Mouse (Mus musculus) hindbrain, postnatal 0 days (tissue): ENCODE measurements around the gene Gart. TPM values are rescaled to one million over a fixed set of nuclear protein-coding genes. Genes with fewer than 3 reads are reported as not detected.
A peak's percentile ranks its signal among the peaks of the same experiment; 100 is the strongest.
"Not testable (repeated sequence)": the region's sequence is repeated elsewhere in the genome, so short reads cannot be mapped to it uniquely, and the experiment has no call there.

ENCODE experiments used
- ATAC-seq: fragments of 200-750 bp; cut with Nextera tagmentation; 2 replicates; pipeline ENCODE4 v1.8.0; 2017; ENCODE audit warnings: mild to moderate bottlenecking, moderate TSS enrichment, moderate library complexity
- DNase-seq: peaks from one replicate; pipeline ENCODE4 v3.0.0-alpha.2; 2015; ENCODE audit warnings: low spot score
- H3K27ac ChIP-seq: fragments of 300-500 bp; sonication (generic); 2 replicates; pipeline ENCODE4 v1.5.1; 2014; ENCODE audit warnings: mild to moderate bottlenecking
- H3K27me3 ChIP-seq: fragments of 300-500 bp; sonication (generic); 2 replicates; pipeline ENCODE4 v1.6.1; 2014; ENCODE audit warnings: low read length, mixed read lengths; ENCODE audit not compliant: insufficient read depth
- H3K36me3 ChIP-seq: fragments of 300-500 bp; sonication (generic); 2 replicates; pipeline ENCODE4 v1.6.1; 2014; ENCODE audit warnings: low read length, mixed read lengths; ENCODE audit not compliant: insufficient read depth
- H3K4me1 ChIP-seq: fragments of 300-500 bp; sonication (generic); 2 replicates; pipeline ENCODE4 v1.6.1; 2014; ENCODE audit warnings: antibody characterized with exemption, low read length, mixed read lengths; ENCODE audit not compliant: insufficient read depth
- H3K4me2 ChIP-seq: fragments of 300-500 bp; sonication (generic); 2 replicates; pipeline ENCODE4 v1.6.1; 2014; ENCODE audit warnings: low read depth, mild to moderate bottlenecking, low read length, moderate library complexity, mixed read lengths
- H3K4me3 ChIP-seq: fragments of 300-500 bp; sonication (generic); 2 replicates; pipeline ENCODE4 v1.5.1; 2014; ENCODE audit warnings: low read length
- H3K9ac ChIP-seq: fragments of 300-500 bp; sonication (generic); replicated peaks from 2 replicates; pipeline ENCODE4 v1.6.1; 2014; ENCODE audit warnings: mild to moderate bottlenecking, low read length, moderate library complexity, mixed read lengths
- H3K9me3 ChIP-seq: fragments of 300-500 bp; sonication (generic); 2 replicates; pipeline ENCODE4 v1.6.1; 2016; ENCODE audit warnings: low read length, mixed read lengths
- CTCF ChIP-seq: IDR thresholded peaks from 2 replicates; pipeline ENCODE4 v1.5.1; 2016; ENCODE audit warnings: antibody characterized with exemption, control low read depth, low read depth
- WGBS: fragments of 180-500 bp; shearing (Covaris S2); extraction: QIAGEN DNeasy Blood & Tissue Kit; methylation state at CpG from one replicate; pipeline ENCODE4 v1.1.7; 2014; 5-methylcytosine and 5-hydroxymethylcytosine counted together
- polyA plus RNA-seq: library from polyadenylated mRNA; unstranded; fragments of >200 nt; fragmentation: Nextera tagmentation; extraction: Ambion mirVana; gene quantifications from 2 replicates; pipeline ENCODE4 v1.2.1, GENCODE M21; 2015
- total RNA-seq: library from RNA; depleted of rRNA; stranded (reverse); fragments of >200 nt; gene quantifications from 2 replicates; pipeline ENCODE4 v1.2.3, GENCODE M21; 2014

The Gart gene
- total and polyA plus RNA-seq, 2 experiments from 2014 or later = 40.9 to 46.2 TPM

DNA sequence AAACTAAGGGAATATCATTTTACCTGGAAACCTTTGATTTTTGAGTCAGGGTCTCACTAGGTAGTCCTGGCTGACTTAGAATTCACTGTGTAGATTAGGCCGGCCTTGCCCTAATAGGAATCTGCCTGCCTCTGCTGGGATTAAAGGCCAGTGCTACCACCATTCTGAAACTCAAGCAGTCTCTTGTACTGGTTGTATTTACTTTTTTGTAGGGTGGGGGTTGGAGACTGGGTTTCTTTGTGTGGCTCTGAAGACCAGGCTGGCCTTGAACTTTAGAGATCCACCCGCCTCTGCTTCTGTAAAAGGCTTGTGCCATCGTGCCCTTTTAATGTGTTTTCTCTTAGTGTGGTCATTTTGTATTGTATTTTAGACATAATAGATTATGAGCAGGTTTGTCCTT, 2.5 kb upstream of the Gart start:
- no peaks in the 10 kb centered on the region for H3K9me3 ChIP-seq
- no peak overlapping the region for H3K9ac ChIP-seq
- 47% methylated on average over 3 of the region's 3 CpGs for WGBS

DNA sequence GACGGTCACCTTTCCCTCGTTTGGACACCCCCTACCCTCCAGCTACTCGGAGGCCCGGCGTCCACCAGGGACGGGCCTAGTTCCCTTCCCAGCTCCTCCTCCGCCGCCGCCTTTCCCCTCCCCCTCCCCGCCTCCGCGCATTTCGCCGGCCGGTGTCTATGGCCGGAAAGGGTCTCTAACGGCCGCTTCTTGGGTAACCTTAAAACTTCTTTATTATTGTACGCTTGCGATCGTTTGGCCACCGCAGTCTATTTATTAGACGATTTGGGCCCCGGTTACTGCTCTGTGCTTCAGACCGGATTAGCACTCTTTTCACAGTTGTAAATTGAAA, 1.4 kb upstream of the Gart start:
- no peaks in the 10 kb centered on the region for H3K9me3 ChIP-seq
- H3K27me3 ChIP-seq = no peaks in the 10 kb centered on the region
- TF ChIP-seq CTCF = no peak
- H3K27ac ChIP-seq = peak overlapping the region; percentile 97
- peaks cover 7% of the 10 kb centered on the region; the same call in 1 of the 2 replicates for H3K4me1 ChIP-seq
- ATAC-seq = peak; percentile 47
- peak overlapping the region; percentile 76 for H3K4me2 ChIP-seq
- H3K9ac ChIP-seq = peak overlapping the region; percentile 74
- WGBS = 1% methylated on average over 24 of the region's 25 CpGs
- DNase-seq = peak; percentile 73
- peaks cover 12% of the 10 kb centered on the region for H3K36me3 ChIP-seq
- peak overlapping the region; percentile 81 for H3K4me3 ChIP-seq

More for the DNA sequence above, 2.5 kb upstream of the Gart start:
- DNase-seq (no peak), ATAC-seq (no peak)
- peaks cover 12% of the 10 kb centered on the region for H3K36me3 ChIP-seq
- H3K27me3 ChIP-seq = no peaks in the 10 kb centered on the region
- H3K4me2 ChIP-seq = peak overlapping the region; percentile 76
- H3K27ac ChIP-seq = no peak overlapping the region
- peak overlapping the region; percentile 81 for H3K4me3 ChIP-seq
- H3K4me1 ChIP-seq = peaks cover 7% of the 10 kb centered on the region; the same call in 1 of the 2 replicates
- TF ChIP-seq CTCF = no peak

DNA sequence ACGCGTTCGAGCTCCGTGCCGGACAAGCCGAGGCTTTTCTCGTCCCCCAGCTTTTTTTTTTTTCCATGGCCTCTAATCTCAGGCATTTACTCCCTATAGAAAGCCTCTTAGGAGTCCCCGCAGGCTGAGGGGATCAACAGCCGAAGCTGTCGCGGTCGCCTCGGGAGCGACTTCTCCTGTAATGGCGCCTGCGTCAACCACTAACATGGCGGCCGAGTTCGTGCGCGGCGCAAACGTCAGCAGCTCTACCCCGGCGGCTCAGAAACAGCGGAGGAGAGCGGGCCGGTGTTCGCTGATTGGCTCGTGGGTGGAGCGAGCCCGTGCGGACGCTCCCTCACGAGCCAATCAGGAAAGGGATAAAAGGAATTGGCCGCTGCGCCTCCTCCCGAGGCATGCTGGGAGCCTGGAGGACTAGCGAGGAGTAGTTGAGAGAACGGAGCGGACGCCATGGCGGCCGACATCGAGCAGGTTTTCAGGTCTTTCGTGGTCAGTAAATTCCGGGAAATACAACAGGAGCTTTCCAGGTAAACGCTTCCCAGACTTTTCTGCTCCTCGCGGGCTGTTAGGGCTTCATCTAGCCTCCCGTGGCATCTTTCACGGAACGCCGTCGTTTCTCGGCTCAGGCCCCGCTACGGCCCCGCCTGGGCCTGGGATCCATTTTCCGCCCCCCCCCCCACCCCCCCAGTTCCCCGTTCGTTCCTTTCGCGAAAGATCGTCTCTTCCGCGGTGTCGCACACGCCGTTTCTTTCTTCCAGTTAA, 888 bp upstream of the Gart start, which contains the start of gene Son:
Gene Son (plus strand): TSS at position 46 of the 759 bp plus-strand sequence.
- peak within 1 kb of the TSS; percentile 76 for H3K4me2 ChIP-seq
- peak within 1 kb of the TSS; percentile 74 for H3K9ac ChIP-seq
- peaks cover 12% of the 10 kb centered on the region for H3K36me3 ChIP-seq
- peak within 1 kb of the TSS; percentile 97 for H3K27ac ChIP-seq
- no peaks in the 10 kb centered on the region for H3K27me3 ChIP-seq
- H3K9me3 ChIP-seq = no peaks in the 10 kb centered on the region
- H3K4me3 ChIP-seq = peak within 1 kb of the TSS; percentile 81
- DNase-seq (peak; percentile 99), ATAC-seq (peak; percentile 96)
- TF ChIP-seq CTCF = peak; percentile 20; the same call in 1 of the 2 replicates
- under 1% methylated on average over 68 of the region's 70 CpGs for WGBS
- H3K4me1 ChIP-seq = peaks cover 7% of the 10 kb centered on the region; the same call in 1 of the 2 replicates

DNA sequence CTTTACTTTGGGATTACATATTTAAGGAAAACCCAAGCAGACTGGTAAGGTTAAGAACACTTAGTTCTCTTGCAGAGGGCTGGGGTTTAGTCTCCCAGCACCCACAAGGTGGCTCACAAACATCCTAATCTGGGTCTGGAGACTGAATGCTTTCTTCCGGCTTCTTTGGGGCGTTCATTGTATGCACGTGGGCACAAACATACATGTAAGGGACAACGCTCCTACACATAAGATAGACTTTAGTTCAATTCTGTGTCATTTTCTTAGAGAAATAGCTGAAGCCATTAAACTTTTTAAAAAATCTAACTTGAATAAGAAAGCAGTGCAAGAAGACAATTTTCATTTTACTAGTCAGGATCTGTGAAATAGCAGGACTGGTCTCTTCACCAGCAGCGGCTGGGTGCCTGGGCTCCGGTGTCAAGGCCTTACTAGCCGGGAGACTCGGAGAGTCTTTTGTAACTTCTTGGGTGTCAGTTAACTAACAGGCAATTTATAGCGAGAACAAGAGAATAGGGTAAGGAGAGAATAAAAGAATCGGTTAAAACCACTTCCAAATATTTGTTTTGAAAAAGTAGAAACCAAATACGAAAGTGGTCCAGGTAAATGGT, 653 bp downstream of the Gart start:
- peaks cover 7% of the 10 kb centered on the region; the same call in 1 of the 2 replicates for H3K4me1 ChIP-seq
- peak overlapping the region; percentile 97; the same call in 1 of the 2 replicates for H3K27ac ChIP-seq
- peak; percentile 16; the same call in 1 of the 2 replicates for TF ChIP-seq CTCF
- under 1% methylated on average over 11 of the region's 11 CpGs for WGBS
- peak; percentile 20 for DNase-seq
- H3K36me3 ChIP-seq = no peaks in the 10 kb centered on the region; the same call in 1 of the 2 replicates
- H3K4me2 ChIP-seq = peak overlapping the region; percentile 76
- peak overlapping the region; percentile 81 for H3K4me3 ChIP-seq
- H3K27me3 ChIP-seq = no peaks in the 10 kb centered on the region
- H3K9ac ChIP-seq = peak overlapping the region; percentile 74
- no peak for ATAC-seq
- no peaks in the 10 kb centered on the region for H3K9me3 ChIP-seq

DNA sequence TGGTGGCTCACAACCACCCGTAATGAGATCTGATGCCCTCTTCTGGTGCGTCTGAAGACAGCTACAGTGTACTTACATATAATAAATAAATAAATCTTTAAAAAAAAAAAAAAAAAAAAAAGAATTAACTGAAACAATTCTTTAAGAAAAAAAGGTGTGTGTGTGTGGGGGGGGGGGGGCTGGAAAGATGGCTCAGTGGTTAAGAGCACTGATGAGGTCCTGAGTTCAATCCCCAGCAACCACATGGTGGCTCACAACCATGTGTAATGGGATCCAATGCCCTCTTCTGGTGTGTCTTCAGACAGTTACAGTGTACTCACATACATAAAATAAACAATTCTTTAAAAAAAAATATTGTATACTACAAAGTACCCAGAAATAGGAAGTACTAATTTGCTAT, 1.3 kb downstream of the Gart start:
- not testable (repeated sequence) for DNase-seq, H3K4me3 ChIP-seq, H3K9me3 ChIP-seq, H3K36me3 ChIP-seq, H3K27ac ChIP-seq, H3K27me3 ChIP-seq, H3K4me2 ChIP-seq, H3K9ac ChIP-seq, H3K4me1 ChIP-seq, ATAC-seq
- no CpG with 5 or more reads among the region's 2 CpGs for WGBS

DNA sequence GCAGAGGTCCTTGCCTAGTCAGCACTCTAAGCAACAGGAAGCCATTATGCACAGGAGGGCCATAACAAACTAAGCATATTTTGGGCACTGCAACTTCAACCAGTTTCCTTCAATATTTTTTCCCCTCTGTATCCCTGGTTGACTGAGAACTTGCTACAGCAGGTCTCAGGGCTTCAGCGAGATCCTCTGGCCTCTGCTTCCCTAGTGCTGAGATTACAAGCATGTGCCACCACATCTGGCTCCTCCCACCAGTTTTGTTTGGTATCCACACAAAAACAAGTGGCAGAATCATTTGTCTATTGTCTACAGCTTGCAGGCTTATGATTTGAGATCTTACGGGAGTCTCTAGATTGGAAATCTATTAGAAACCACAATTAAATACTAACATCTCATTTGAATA, 1.9 kb downstream of the Gart start:
- WGBS = 87% methylated on average over 2 of the region's 2 CpGs
- TF ChIP-seq CTCF = no peak
- ATAC-seq (no peak), DNase-seq (no peak)
- peaks cover 4% of the 10 kb centered on the region; the same call in 1 of the 2 replicates for H3K36me3 ChIP-seq
- H3K4me2 ChIP-seq = no peak overlapping the region
- H3K9me3 ChIP-seq = no peaks in the 10 kb centered on the region
- H3K27me3 ChIP-seq = no peaks in the 10 kb centered on the region
- peaks cover 4% of the 10 kb centered on the region; the same call in 1 of the 2 replicates for H3K4me1 ChIP-seq
- no peak overlapping the region for H3K4me3 ChIP-seq
- no peak overlapping the region for H3K27ac ChIP-seq
- no peak overlapping the region for H3K9ac ChIP-seq
